Mouse (Mus musculus) myocyte (in vitro differentiated cells): ENCODE measurements around the gene 1110002E22Rik.

Experiments
- CEBPB ChIP-seq: IDR thresholded peaks from 2 replicates; pipeline ENCODE4 v1.6.1; 2011; ENCODE audit warnings: mild to moderate bottlenecking, moderate library complexity; ENCODE audit not compliant: poor library complexity, insufficient read depth, severe bottlenecking
- E2F4 ChIP-seq: IDR thresholded peaks from one replicate; pipeline ENCODE4 v1.6.1; 2011; ENCODE audit warnings: mild to moderate bottlenecking, control low read depth, moderate library complexity; ENCODE audit not compliant: insufficient read depth
- MAX ChIP-seq: IDR thresholded peaks from one replicate; pipeline ENCODE4 v1.6.1; 2011; ENCODE audit warnings: low read depth, mild to moderate bottlenecking, control low read depth
- MYOG ChIP-seq, 3 experiments: IDR thresholded peaks; one replicate each; pipeline ENCODE4 v1.6.1; 2011; ENCODE audit warnings: control low read depth in 2 of 3, low read depth in 2 of 3, mild to moderate bottlenecking in 2 of 3; ENCODE audit not compliant: insufficient read length in 2 of 3, control insufficient read depth in 1 of 3, insufficient read depth in 1 of 3
- POLR2A ChIP-seq: IDR thresholded peaks from one replicate; pipeline ENCODE4 v1.6.1; 2011; ENCODE audit warnings: low read depth, mild to moderate bottlenecking, control low read depth, moderate library complexity; ENCODE audit not compliant: insufficient read length
- POLR2AphosphoS2 ChIP-seq: IDR thresholded peaks from one replicate; pipeline ENCODE4 v1.6.1; 2011; ENCODE audit warnings: low read depth, control low read depth; ENCODE audit not compliant: insufficient read length
- REST ChIP-seq: IDR thresholded peaks from one replicate; pipeline ENCODE4 v1.6.1; 2011; ENCODE audit warnings: mild to moderate bottlenecking, control low read depth, moderate library complexity; ENCODE audit not compliant: insufficient read depth, insufficient read length
- SRF ChIP-seq: IDR thresholded peaks from one replicate; pipeline ENCODE4 v1.6.1; 2011; ENCODE audit warnings: low read depth; ENCODE audit not compliant: control insufficient read depth, insufficient read length
- TCF12 ChIP-seq: IDR thresholded peaks from one replicate; pipeline ENCODE4 v1.6.1; 2011; ENCODE audit warnings: mild to moderate bottlenecking, control low read depth; ENCODE audit not compliant: poor library complexity, insufficient read depth, severe bottlenecking

GRCm38 (mm10) chr3:138060429-138060828, 4.4 kb upstream of the 1110002E22Rik start:
- peak; percentile 23 for TF ChIP-seq POLR2A
- no peak for TF ChIP-seq E2F4
- TF ChIP-seq MAX, result no peak
- TF ChIP-seq CEBPB, result no peak
- TF ChIP-seq POLR2AphosphoS2, result no peak
- TF ChIP-seq MYOG (IDR thresholded peaks at IDR 0.05; ENCODE audit: control insufficient read depth in 1 of 3, insufficient read depth in 1 of 3, insufficient read length in 2 of 3, low read depth in 2 of 3), result no peak
- TF ChIP-seq TCF12, result no peak
- no peak for TF ChIP-seq SRF
- TF ChIP-seq REST, result no peak
